Mouse (Mus musculus) Muller cell, postnatal 12 days (primary cell): ENCODE measurements around the gene Fam219a.

Experiments
- DNase-seq: peaks from one replicate; pipeline ENCODE4 v3.0.0-alpha.2; 2015; ENCODE audit errors: inconsistent ontology term

Gene Fam219a

GRCm38 (mm10) chr4:41470684-41471383 lies 98.5 kb downstream of the Fam219a start:
- DNase-seq = no peak

- DNase-seq = no peak
Measured at GRCm38 (mm10) chr4:41470051-41470683, 99.2 kb downstream of the Fam219a start.

GRCm38 (mm10) chr4:41469199-41469598 lies 100.1 kb downstream of the Fam219a start:
- DNase-seq = no peak

GRCm38 (mm10) chr4:41468396-41469080 lies 100.8 kb downstream of the Fam219a start:
- peak; percentile 30 for DNase-seq
